Mouse (Mus musculus) midbrain, embryonic 11.5 days (tissue): ENCODE measurements around the gene Zfp30. TPM values are rescaled to one million over a fixed set of nuclear protein-coding genes. Genes with fewer than 3 reads are reported as not detected.

Experiments
- ATAC-seq: fragments of 200-750 bp; cut with Nextera tagmentation; 2 replicates; pipeline ENCODE4 v1.8.0; 2017; ENCODE audit warnings: moderate TSS enrichment, moderate library complexity; ENCODE audit not compliant: low FRiP score
- DNase-seq: peaks from one replicate; pipeline ENCODE4 v3.0.0; 2015; ENCODE audit warnings: low spot score; ENCODE audit errors: missing footprints
- H3K27ac ChIP-seq: fragments of 300-500 bp; sonication (generic); 2 replicates; pipeline ENCODE4 v1.5.1; 2014; ENCODE audit warnings: low read depth, low read length
- H3K27me3 ChIP-seq: fragments of 300-500 bp; sonication (generic); 2 replicates; pipeline ENCODE4 v1.6.1; 2014; ENCODE audit warnings: mild to moderate bottlenecking, low read length, moderate library complexity, mixed read lengths; ENCODE audit not compliant: control insufficient read depth, insufficient read depth
- H3K36me3 ChIP-seq: fragments of 300-500 bp; sonication (generic); 2 replicates; pipeline ENCODE4 v1.6.1; 2014; ENCODE audit warnings: mild to moderate bottlenecking, low read length, moderate library complexity, mixed read lengths; ENCODE audit not compliant: control insufficient read depth, insufficient read depth
- H3K4me1 ChIP-seq: fragments of 300-500 bp; sonication (generic); 2 replicates; pipeline ENCODE4 v1.6.1; 2014; ENCODE audit warnings: low read length; ENCODE audit not compliant: control insufficient read depth, insufficient read depth
- H3K4me2 ChIP-seq: fragments of 300-500 bp; sonication (generic); 2 replicates; pipeline ENCODE4 v1.6.1; 2014; ENCODE audit warnings: mild to moderate bottlenecking, moderate library complexity
- H3K4me3 ChIP-seq: fragments of 300-500 bp; sonication (generic); 2 replicates; pipeline ENCODE4 v1.5.1; 2014; ENCODE audit warnings: low read depth, low read length
- H3K9ac ChIP-seq: fragments of 300-500 bp; sonication (generic); 2 replicates; pipeline ENCODE4 v1.6.1; 2014; ENCODE audit warnings: low read length
- H3K9me3 ChIP-seq: fragments of 300-500 bp; sonication (generic); 2 replicates; pipeline ENCODE4 v1.6.1; 2016; ENCODE audit warnings: low read length; ENCODE audit not compliant: control insufficient read depth
- whole genome bisulfite sequencing: fragments of 180-500 bp; shearing (Covaris S2); extraction: QIAGEN DNeasy Blood & Tissue Kit; methylation state at CpG from one replicate; pipeline ENCODE4 v1.1.7; 2014; 5-methylcytosine and 5-hydroxymethylcytosine counted together
- polyA plus RNA-seq: library from polyadenylated mRNA; unstranded; fragments of >200 nt; fragmentation: Nextera tagmentation; extraction: Ambion mirVana; gene quantifications from 2 replicates; pipeline ENCODE4 v1.2.1, GENCODE M21; 2014

Gene Zfp30
- polyA plus RNA-seq = 8.5 and 9.8 TPM in 2 replicates

DNA sequence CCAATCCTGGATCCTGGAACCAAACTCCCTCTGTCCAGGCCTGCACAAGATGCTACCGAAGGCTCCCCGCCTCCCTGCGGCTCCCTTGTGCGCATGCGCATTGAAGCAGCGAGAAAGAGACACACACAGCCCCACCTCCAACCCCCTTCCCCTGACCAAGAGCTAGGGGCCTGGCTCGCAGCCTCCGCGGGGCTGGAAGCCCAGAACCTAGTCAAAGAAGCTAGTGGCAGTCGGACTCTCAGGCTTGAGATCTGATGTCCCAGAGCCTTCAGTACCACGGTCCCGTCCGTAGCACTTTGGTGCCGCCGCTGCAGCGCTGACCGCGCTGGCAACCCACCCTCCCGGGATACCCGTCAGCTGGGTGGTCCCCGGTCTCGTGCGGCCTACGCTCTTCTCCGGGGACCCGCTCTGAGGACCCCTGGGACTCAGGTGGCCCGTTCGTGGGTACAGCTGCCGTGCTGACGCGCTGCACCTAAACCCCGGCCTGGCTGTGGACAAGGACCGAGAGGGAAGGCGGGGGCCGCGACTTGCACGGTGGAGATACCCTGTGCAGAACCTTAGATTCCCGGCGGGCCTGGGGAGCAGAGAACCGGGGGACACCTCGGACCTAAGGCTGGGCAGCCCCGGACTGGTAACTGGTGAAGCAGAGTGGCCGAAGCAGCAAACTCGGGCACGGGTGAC is at the start of gene Zfp30:
TSS of gene Zfp30 (plus strand) at position 128 of the 681 bp plus-strand sequence.
- peak within 1 kb of the TSS; percentile 83 for H3K27ac ChIP-seq
- H3K4me1 ChIP-seq = peaks cover 11% of the 10 kb centered on the region
- under 1% methylated on average over 45 of the region's 45 CpGs for WGBS
- H3K27me3 ChIP-seq = no peaks in the 10 kb centered on the region
- DNase-seq = peak; percentile 98
- no peaks in the 10 kb centered on the region for H3K36me3 ChIP-seq
- H3K4me3 ChIP-seq = peak within 1 kb of the TSS; percentile 79
- peak within 1 kb of the TSS; percentile 82 for H3K4me2 ChIP-seq
- H3K9me3 ChIP-seq = no peaks in the 10 kb centered on the region
- ATAC-seq = peak; percentile 96
- peak within 1 kb of the TSS; percentile 94 for H3K9ac ChIP-seq

DNA sequence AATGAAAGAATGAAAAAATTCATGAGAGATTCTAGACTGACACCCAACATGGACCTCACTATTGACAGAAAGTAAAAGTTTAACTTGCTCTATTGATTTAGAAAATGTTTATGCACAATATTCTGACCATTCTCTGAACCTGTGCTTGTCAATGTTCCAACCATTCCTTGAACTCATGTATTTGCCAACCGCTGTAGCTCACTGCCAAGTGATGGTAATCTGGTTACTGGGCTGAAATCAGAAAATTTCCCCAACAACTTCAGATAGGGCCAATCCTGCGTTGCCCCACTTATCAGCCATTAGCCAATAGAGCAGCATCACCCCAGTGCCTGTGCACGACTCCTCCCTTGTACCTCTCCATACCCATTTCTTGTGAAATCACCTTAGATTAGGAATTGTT is 41.5 kb upstream of the Zfp30 start:
- H3K4me2 ChIP-seq = no peak overlapping the region
- ATAC-seq (no peak), DNase-seq (no peak)
- H3K4me3 ChIP-seq = no peak overlapping the region
- no peaks in the 10 kb centered on the region for H3K4me1 ChIP-seq
- no peak overlapping the region for H3K27ac ChIP-seq
- no peaks in the 10 kb centered on the region for H3K27me3 ChIP-seq
- no peaks in the 10 kb centered on the region for H3K36me3 ChIP-seq
- 88% methylated on average over 3 of the region's 3 CpGs for WGBS
- H3K9me3 ChIP-seq = no peaks in the 10 kb centered on the region
- H3K9ac ChIP-seq = no peak overlapping the region

DNA sequence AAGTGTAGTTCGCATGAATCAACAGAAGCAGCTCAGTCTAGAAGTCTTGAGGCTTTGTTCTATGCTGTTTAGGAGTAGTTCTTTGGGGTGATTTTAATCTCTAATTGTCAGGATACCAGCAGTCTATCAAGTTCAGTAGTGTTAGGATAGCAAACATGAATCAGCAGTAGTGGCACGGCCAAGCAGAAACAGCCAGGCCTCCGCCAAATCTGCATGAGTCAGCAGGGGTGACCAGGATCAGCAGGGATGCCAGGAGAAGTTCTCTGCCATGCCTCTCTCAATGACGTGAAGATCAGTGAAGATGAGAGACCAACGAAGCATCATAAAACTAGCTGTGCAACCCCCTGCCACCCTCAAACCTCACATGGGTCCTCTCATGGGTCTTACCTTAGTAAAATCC is 23.3 kb upstream of the Zfp30 start:
- DNase-seq = no peak
- Histone ChIP-seq H3K27me3 (no peaks in the 10 kb centered on the region), H3K9me3 (no peaks in the 10 kb centered on the region; the same call in 1 of the 2 replicates), H3K27ac (no peak overlapping the region), H3K4me3 (no peak overlapping the region), H3K36me3 (no peaks in the 10 kb centered on the region), H3K4me1 (no peaks in the 10 kb centered on the region), H3K4me2 (no peak overlapping the region), H3K9ac (no peak overlapping the region)
- WGBS = 79% methylated on average over 5 of the region's 5 CpGs
- no peak for ATAC-seq

DNA sequence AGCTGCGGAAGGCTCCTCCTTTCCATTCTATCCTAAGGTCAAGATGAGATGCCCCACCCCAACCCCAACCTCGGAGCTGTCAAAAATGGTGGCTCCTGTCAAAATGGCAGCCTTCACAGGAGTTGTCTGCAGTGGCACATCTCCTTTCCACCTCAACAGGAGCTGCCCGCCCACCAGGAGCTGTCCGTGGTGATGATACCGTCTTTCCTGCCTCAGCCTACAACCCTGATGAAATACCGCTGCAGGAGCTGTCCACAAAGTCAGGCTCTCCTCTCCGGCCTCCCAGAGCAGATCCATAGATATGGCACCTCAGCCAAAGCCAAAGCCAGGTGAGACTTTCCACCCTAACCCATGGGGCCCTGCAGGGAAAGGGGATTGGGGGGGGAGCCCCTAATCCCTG is 19.1 kb upstream of the Zfp30 start:
- Histone ChIP-seq H3K4me3 (no peak overlapping the region), H3K27me3 (no peaks in the 10 kb centered on the region), H3K36me3 (no peaks in the 10 kb centered on the region), H3K27ac (no peak overlapping the region), H3K4me2 (no peak overlapping the region), H3K9ac (no peak overlapping the region), H3K9me3 (no peaks in the 10 kb centered on the region), H3K4me1 (peaks cover 8% of the 10 kb centered on the region)
- DNase-seq (no peak), ATAC-seq (no peak)
- 73% methylated on average over 7 of the region's 7 CpGs for WGBS

DNA sequence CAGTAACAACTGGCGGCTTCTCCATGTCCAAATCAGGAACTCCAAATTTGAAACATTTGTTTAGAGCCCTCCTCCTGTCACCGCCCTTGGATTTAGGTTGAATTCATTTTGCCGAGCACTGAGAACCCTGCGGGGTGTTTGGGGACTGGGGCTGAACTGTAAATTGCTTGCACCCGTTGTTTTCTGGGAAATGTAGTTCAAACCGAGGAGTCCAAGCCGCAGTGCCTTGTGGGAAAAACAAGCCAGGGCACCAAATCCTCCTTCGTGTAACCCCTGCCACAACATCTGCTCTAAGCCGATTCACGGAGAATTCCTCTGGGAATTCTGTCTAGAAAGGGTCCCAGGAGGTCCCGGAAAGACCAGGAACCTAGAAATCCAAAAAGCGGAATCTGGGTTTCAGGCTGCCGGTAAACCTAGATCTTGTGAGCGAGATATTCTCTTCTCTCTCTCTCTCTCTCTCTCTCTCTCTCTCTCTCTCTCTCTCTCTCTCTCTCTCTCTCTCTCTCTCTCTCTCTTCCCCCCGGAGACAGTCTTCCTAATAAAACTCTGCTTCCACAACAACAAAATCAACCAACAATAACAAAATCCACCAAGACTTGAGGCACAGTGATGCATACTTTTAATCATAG is 16.6 kb upstream of the Zfp30 start:
- H3K9ac ChIP-seq = peak overlapping the region; percentile 50
- ATAC-seq = peak; percentile 67
- peak overlapping the region; percentile 72 for H3K4me2 ChIP-seq
- H3K36me3 ChIP-seq = no peaks in the 10 kb centered on the region
- H3K4me1 ChIP-seq = peaks cover 8% of the 10 kb centered on the region
- WGBS = under 1% methylated on average over 15 of the region's 15 CpGs
- no peak overlapping the region for H3K27ac ChIP-seq
- H3K4me3 ChIP-seq = peak overlapping the region; percentile 41
- H3K27me3 ChIP-seq = no peaks in the 10 kb centered on the region
- H3K9me3 ChIP-seq = no peaks in the 10 kb centered on the region
- DNase-seq = peak; percentile 99

DNA sequence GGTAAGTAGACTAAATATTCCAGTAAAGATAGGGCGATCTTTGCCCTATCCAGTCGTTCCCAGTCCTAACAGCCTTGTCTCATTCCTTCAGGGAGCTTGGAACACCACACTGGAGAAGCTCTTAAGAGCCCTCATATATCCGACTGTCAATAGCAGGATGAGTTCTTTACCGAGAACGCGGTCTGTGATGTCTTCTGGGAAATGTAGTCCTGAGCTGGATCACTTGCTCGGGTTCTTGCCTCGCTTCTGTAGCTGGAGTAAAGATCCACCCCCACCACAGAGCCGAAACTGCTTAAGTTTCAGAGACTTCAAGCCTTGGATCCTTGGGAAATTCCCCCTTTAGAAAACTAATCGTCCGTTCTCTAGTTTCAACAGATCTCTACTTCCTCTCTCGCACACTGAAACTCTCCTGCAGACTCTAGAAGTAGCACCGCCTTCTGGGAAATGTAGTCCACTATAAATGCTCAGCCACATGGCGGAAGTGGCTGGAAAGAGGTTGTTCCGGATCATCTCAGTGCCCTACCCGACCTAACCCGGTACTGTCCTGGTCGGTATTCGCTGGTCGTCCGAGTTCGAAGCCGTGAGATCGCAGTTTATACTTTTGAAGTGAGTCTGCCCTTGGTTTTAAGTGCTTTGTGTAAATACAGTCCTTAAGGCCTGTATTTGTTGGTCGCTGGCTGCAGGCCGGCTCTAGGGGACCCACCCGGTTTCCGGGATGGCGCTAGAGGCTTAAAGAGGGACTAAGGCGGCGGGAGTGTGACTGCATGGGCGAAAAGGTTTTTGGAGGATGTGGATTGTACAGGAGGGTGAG is 15.5 kb upstream of the Zfp30 start, which contains the start of gene Zfp84:
TSS of gene Zfp84 (plus strand) at position 463 of the 811 bp plus-strand sequence.
- Histone ChIP-seq H3K27me3 (no peaks in the 10 kb centered on the region), H3K27ac (peak within 1 kb of the TSS; percentile 58), H3K9me3 (no peaks in the 10 kb centered on the region), H3K4me3 (peak within 1 kb of the TSS; percentile 61), H3K4me1 (peaks cover 8% of the 10 kb centered on the region), H3K36me3 (no peaks in the 10 kb centered on the region), H3K4me2 (peak within 1 kb of the TSS; percentile 72), H3K9ac (peak within 1 kb of the TSS; percentile 63)
- peak; percentile 95 for ATAC-seq
- peak; percentile 99 for DNase-seq
- WGBS = under 1% methylated on average over 32 of the region's 32 CpGs

DNA sequence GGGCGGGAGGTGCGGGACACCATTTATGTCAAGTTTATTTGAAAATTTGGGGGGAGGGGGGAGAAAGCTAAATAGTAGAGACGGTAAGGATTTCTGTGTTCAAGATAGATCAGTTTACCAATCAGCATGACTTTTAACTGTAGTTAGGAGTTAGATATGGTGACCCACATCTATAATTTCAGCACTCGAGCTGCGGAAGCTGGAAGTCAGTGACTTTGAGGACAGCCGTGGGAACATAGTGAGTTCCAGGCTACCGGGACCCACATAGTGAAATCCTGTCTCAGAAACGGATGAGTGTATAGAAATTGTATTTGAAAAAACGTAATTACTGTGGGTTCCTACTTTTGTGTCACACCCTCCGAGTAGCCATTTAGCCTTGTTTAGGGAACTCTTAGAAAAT is 14.8 kb upstream of the Zfp30 start:
- no peaks in the 10 kb centered on the region for H3K9me3 ChIP-seq
- H3K4me2 ChIP-seq = peak overlapping the region; percentile 72
- ATAC-seq = no peak
- WGBS = 9% methylated on average over 10 of the region's 10 CpGs
- no peaks in the 10 kb centered on the region for H3K27me3 ChIP-seq
- H3K36me3 ChIP-seq = no peaks in the 10 kb centered on the region
- peak overlapping the region; percentile 63 for H3K9ac ChIP-seq
- H3K4me3 ChIP-seq = peak overlapping the region; percentile 61
- peak; percentile 81 for DNase-seq
- H3K27ac ChIP-seq = no peak overlapping the region
- peaks cover 8% of the 10 kb centered on the region for H3K4me1 ChIP-seq

DNA sequence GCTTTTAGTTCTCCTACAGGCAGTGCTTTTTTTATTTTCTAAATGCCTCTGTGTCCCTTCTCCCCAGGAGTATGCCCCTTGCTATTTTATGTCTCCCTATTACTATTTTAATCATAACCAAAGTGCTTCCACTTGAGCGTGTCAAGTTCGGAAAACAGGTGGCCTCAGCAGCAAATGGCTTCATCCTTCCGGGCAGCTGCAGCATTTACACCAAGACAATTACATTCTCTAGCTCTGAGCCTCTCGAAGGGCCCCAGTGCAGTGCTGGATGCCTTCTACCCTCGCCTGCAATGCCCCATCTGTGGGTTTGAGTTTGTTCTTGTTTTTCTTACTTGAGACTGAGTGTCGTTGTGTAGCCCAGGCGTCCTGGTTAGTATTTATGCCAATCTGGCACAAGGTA is 10.3 kb upstream of the Zfp30 start:
- Histone ChIP-seq H3K9ac (no peak overlapping the region), H3K4me2 (no peak overlapping the region), H3K27ac (no peak overlapping the region), H3K4me3 (no peak overlapping the region), H3K9me3 (no peaks in the 10 kb centered on the region), H3K27me3 (no peaks in the 10 kb centered on the region), H3K36me3 (peaks cover 29% of the 10 kb centered on the region), H3K4me1 (peaks cover 6% of the 10 kb centered on the region)
- WGBS = 94% methylated on average over 7 of the region's 7 CpGs
- ATAC-seq (no peak), DNase-seq (no peak)

DNA sequence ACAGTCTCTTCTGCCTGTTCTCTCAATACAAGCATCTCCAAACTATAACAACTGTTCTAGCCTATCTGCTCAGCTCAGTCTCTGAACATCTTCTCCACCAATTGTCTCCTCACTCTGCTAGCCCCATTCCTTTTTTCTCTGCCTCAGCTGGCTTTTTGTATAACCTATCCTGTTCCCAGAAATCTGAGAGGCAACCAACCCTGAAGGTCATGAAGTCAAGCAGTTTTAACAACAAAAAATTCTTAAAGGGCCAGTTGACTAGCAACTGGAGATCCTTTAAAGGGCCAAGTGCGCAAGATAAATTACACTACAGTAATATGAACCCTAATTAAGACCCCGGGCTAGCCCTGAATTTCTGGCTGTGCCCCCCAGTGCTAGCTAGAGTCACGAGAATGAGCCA is 9.4 kb upstream of the Zfp30 start:
- no peak overlapping the region for H3K9ac ChIP-seq
- no peak for ATAC-seq
- H3K36me3 ChIP-seq = peaks cover 29% of the 10 kb centered on the region
- no peaks in the 10 kb centered on the region for H3K27me3 ChIP-seq
- no peaks in the 10 kb centered on the region for H3K9me3 ChIP-seq
- no peak for DNase-seq
- no peak overlapping the region for H3K27ac ChIP-seq
- no peak overlapping the region for H3K4me2 ChIP-seq
- 94% methylated on average over 3 of the region's 3 CpGs for WGBS
- H3K4me1 ChIP-seq = peaks cover 2% of the 10 kb centered on the region
- H3K4me3 ChIP-seq = no peak overlapping the region
